Mouse (Mus musculus) thymus, adult 2 months (tissue): ENCODE data around the gene Grm4. TPM values are rescaled to one million over a fixed set of nuclear protein-coding genes. Genes with fewer than 3 reads are reported as not detected.

ENCODE experiments used
- DNase-seq: peaks from one replicate; pipeline ENCODE4 v3.0.0; 2021
- H3K27ac ChIP-seq: fragments of 200-500 bp; 2 replicates; pipeline ENCODE4 v1.5.1; 2012; ENCODE audit warnings: low read length, control low read depth; ENCODE audit not compliant: control insufficient read depth, insufficient read depth
- H3K27me3 ChIP-seq: fragments of 200-500 bp; 2 replicates; pipeline ENCODE4 v1.6.1; 2012; ENCODE audit warnings: mild to moderate bottlenecking, low read length, moderate library complexity, mixed read lengths; ENCODE audit not compliant: control insufficient read depth, insufficient read depth
- H3K36me3 ChIP-seq: fragments of 200-500 bp; 2 replicates; pipeline ENCODE4 v1.6.1; 2012; ENCODE audit warnings: mild to moderate bottlenecking, low read length, moderate library complexity; ENCODE audit not compliant: control insufficient read depth, insufficient read depth
- H3K4me1 ChIP-seq: fragments of 200-500 bp; replicated peaks from 2 replicates; pipeline ENCODE4 v1.6.1; 2012; ENCODE audit warnings: low read length; ENCODE audit not compliant: control insufficient read depth, insufficient read depth
- H3K4me3 ChIP-seq: fragments of 200-500 bp; 2 replicates; pipeline ENCODE4 v1.5.1; 2012; ENCODE audit warnings: mild to moderate bottlenecking, low read length, control low read depth, moderate library complexity; ENCODE audit not compliant: control insufficient read depth, insufficient read depth
- CTCF ChIP-seq: fragments of 200-500 bp; IDR thresholded peaks from 2 replicates; pipeline ENCODE4 v1.5.1; 2012; ENCODE audit warnings: mild to moderate bottlenecking, control low read depth, low read length, moderate library complexity, borderline replicate concordance; ENCODE audit not compliant: control insufficient read depth, poor library complexity, insufficient read depth; ENCODE audit errors: extremely low read depth
- POLR2A ChIP-seq: fragments of 200-500 bp; IDR thresholded peaks from 2 replicates; pipeline ENCODE4 v1.6.1; 2012; ENCODE audit warnings: mild to moderate bottlenecking, low read length, control low read depth, moderate library complexity; ENCODE audit not compliant: control insufficient read depth, poor library complexity, insufficient read depth; ENCODE audit errors: extremely low read depth
- WGBS: fragments of 180-500 bp; shearing (Covaris S2); methylation state at CpG from one replicate; pipeline ENCODE4 v1.1.7; 2018; 5-methylcytosine and 5-hydroxymethylcytosine counted together
- polyA plus RNA-seq: library from polyadenylated mRNA; depleted of rRNA; stranded (reverse); fragments of >200 nt; gene quantifications from 2 replicates; pipeline ENCODE4 v1.2.3, GENCODE M21; 2012

Grm4 gene
- polyA plus RNA-seq, 1 experiment: 1.5 TPM

- Histone ChIP-seq H3K4me1 (no peaks in the 10 kb centered on the region), H3K27ac (no peak overlapping the region), H3K36me3 (no peaks in the 10 kb centered on the region), H3K4me3 (no peak overlapping the region), H3K27me3 (no peaks in the 10 kb centered on the region)
- DNase-seq: no peak
- WGBS: 92% methylated on average over 9 of the region's 9 CpGs
- TF ChIP-seq CTCF: no peak; the same call in 1 of the 2 replicates
- TF ChIP-seq POLR2A: no peak
Observed at GRCm38 (mm10) chr17:27457038-27457577, 64.1 kb downstream of the Grm4 start.

GRCm38 (mm10) chr17:27456364-27456763 lies 64.8 kb downstream of the Grm4 start:
- no peaks in the 10 kb centered on the region for H3K27me3 ChIP-seq
- no peak for DNase-seq
- H3K36me3 ChIP-seq: no peaks in the 10 kb centered on the region
- 90% methylated on average over 11 of the region's 11 CpGs for WGBS
- no peaks in the 10 kb centered on the region; the same call in 1 of the 2 replicates for H3K4me1 ChIP-seq
- no peak for TF ChIP-seq CTCF
- TF ChIP-seq POLR2A: no peak
- H3K4me3 ChIP-seq: no peak overlapping the region
- H3K27ac ChIP-seq: no peak overlapping the region

- H3K4me1 ChIP-seq: peaks cover 4% of the 10 kb centered on the region
- WGBS: 91% methylated on average over 9 of the region's 9 CpGs
- TF ChIP-seq CTCF (no peak), POLR2A (no peak)
- no peaks in the 10 kb centered on the region for H3K27me3 ChIP-seq
- no peak overlapping the region for H3K4me3 ChIP-seq
- no peaks in the 10 kb centered on the region for H3K36me3 ChIP-seq
- DNase-seq: no peak
- H3K27ac ChIP-seq: no peak overlapping the region
Observed at GRCm38 (mm10) chr17:27455012-27455784, 66.0 kb downstream of the Grm4 start.

- Histone ChIP-seq H3K27me3 (no peaks in the 10 kb centered on the region), H3K36me3 (no peaks in the 10 kb centered on the region), H3K4me3 (no peak overlapping the region), H3K4me1 (peaks cover 12% of the 10 kb centered on the region), H3K27ac (no peak overlapping the region)
- 93% methylated on average over 11 of the region's 11 CpGs for WGBS
- no peak for TF ChIP-seq POLR2A
- TF ChIP-seq CTCF: no peak
- DNase-seq: no peak
Observed at GRCm38 (mm10) chr17:27454396-27454795, 66.8 kb downstream of the Grm4 start.

GRCm38 (mm10) chr17:27453045-27453444 lies 68.2 kb downstream of the Grm4 start:
- 89% methylated on average over 8 of the region's 8 CpGs for WGBS
- no peaks in the 10 kb centered on the region for H3K36me3 ChIP-seq
- no peaks in the 10 kb centered on the region for H3K27me3 ChIP-seq
- H3K4me3 ChIP-seq: no peak overlapping the region
- TF ChIP-seq CTCF: no peak
- no peak for TF ChIP-seq POLR2A
- peaks cover 13% of the 10 kb centered on the region for H3K4me1 ChIP-seq
- H3K27ac ChIP-seq: no peak overlapping the region
- DNase-seq: no peak

GRCm38 (mm10) chr17:27451787-27452186 lies 69.4 kb downstream of the Grm4 start:
- Histone ChIP-seq H3K4me3 (no peak overlapping the region), H3K36me3 (no peaks in the 10 kb centered on the region), H3K27me3 (no peaks in the 10 kb centered on the region), H3K27ac (no peak overlapping the region), H3K4me1 (peaks cover 13% of the 10 kb centered on the region)
- no peak for DNase-seq
- WGBS: 40% methylated on average over 9 of the region's 9 CpGs
- TF ChIP-seq POLR2A: no peak
- 0 out of 2 replicates have a peak, but pooled peaks have one; percentile 28 for TF ChIP-seq CTCF
